Mouse (Mus musculus) heart, postnatal 0 days (tissue): ENCODE results near the gene Saysd1. TPM values are rescaled to one million over a fixed set of nuclear protein-coding genes. Genes with fewer than 3 reads are reported as not detected.

Experiments
- ATAC-seq: fragments of 200-750 bp; cut with Nextera tagmentation; 2 replicates; pipeline ENCODE4 v1.8.0; 2017; ENCODE audit warnings: low read depth, moderate number of reproducible peaks, moderate library complexity; ENCODE audit not compliant: insufficient read depth
- DNase-seq: peaks from one replicate; pipeline ENCODE4 v3.0.0-alpha.2; 2016; ENCODE audit warnings: low spot score
- H3K27ac ChIP-seq: fragments of 300-500 bp; sonication (generic); 2 replicates; pipeline ENCODE4 v1.5.1; 2014; ENCODE audit warnings: low read depth, mild to moderate bottlenecking
- H3K27me3 ChIP-seq: fragments of 300-500 bp; sonication (generic); 2 replicates; pipeline ENCODE4 v1.6.1; 2014; ENCODE audit warnings: low read length, mixed read lengths; ENCODE audit not compliant: control insufficient read depth, insufficient read depth
- H3K36me3 ChIP-seq: fragments of 300-500 bp; sonication (generic); replicated peaks from 2 replicates; pipeline ENCODE4 v1.6.1; 2014; ENCODE audit warnings: low read length, mixed read lengths; ENCODE audit not compliant: control insufficient read depth, insufficient read depth
- H3K4me1 ChIP-seq: fragments of 300-500 bp; sonication (generic); 2 replicates; pipeline ENCODE4 v1.6.1; 2014; ENCODE audit warnings: antibody characterized with exemption; ENCODE audit not compliant: control insufficient read depth, insufficient read depth
- H3K4me2 ChIP-seq: fragments of 300-500 bp; sonication (generic); 2 replicates; pipeline ENCODE4 v1.6.1; 2014; ENCODE audit warnings: low read depth, mild to moderate bottlenecking, low read length, moderate library complexity
- H3K4me3 ChIP-seq: fragments of 300-500 bp; sonication (generic); 2 replicates; pipeline ENCODE4 v1.5.1; 2014; ENCODE audit warnings: low read depth, low read length
- H3K9ac ChIP-seq: fragments of 300-500 bp; sonication (generic); replicated peaks from 2 replicates; pipeline ENCODE4 v1.6.1; 2014; ENCODE audit warnings: low read depth, low read length, mixed read lengths
- H3K9me3 ChIP-seq: fragments of 300-500 bp; sonication (generic); replicated peaks from 2 replicates; pipeline ENCODE4 v1.6.1; 2016; ENCODE audit warnings: low read length; ENCODE audit not compliant: control insufficient read depth
- CTCF ChIP-seq: IDR thresholded peaks from 2 replicates; pipeline ENCODE4 v1.5.1; 2016; ENCODE audit warnings: antibody characterized with exemption, control low read depth, low read depth
- EP300 ChIP-seq: IDR thresholded peaks from 2 replicates; pipeline ENCODE4 v1.6.1; 2016; ENCODE audit warnings: antibody characterized with exemption, low read depth
- WGBS: fragments of 180-500 bp; shearing (Covaris S2); extraction: QIAGEN DNeasy Blood & Tissue Kit; methylation state at CpG from one replicate; pipeline ENCODE4 v1.1.7; 2014; 5-methylcytosine and 5-hydroxymethylcytosine counted together
- polyA plus RNA-seq: library from polyadenylated mRNA; unstranded; fragments of >200 nt; fragmentation: Nextera tagmentation; extraction: Ambion mirVana; gene quantifications from 2 replicates; pipeline ENCODE4 v1.2.1, GENCODE M21; 2015
- total RNA-seq: library from RNA; depleted of rRNA; stranded (reverse); fragments of >200 nt; gene quantifications from 2 replicates; pipeline ENCODE4 v1.2.3, GENCODE M21; 2014; ENCODE audit warnings: low replicate concordance

The Saysd1 gene
- total and polyA plus RNA-seq, 2 experiments from 2014 or later: 10.8 to 12.6 TPM

DNA sequence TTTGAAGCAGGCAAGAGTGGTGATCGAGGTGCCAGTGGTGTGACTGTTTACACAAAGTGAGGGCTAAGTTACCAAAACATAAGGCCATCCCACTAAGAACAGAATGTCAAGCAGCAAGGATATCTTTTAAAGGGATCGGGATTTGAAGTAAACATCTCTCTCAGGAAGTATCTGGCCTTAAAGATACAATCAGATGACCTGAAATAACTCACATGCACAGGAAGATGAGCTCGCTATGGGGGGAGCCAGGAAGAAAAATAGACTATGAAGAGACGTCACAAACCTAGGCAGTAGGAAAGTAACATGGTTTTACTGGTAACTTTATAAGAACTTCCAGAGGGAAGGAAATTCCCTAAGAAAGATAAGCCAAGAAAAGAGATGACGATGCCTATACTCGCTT lies 32.1 kb downstream of the Saysd1 start:
- ATAC-seq: no peak
- no peak overlapping the region for H3K4me3 ChIP-seq
- WGBS: 39% methylated on average over 6 of the region's 6 CpGs
- H3K9me3 ChIP-seq: no peaks in the 10 kb centered on the region
- no peak overlapping the region for H3K4me2 ChIP-seq
- H3K27me3 ChIP-seq: no peaks in the 10 kb centered on the region
- no peak for DNase-seq
- H3K9ac ChIP-seq: no peak overlapping the region
- H3K4me1 ChIP-seq: no peaks in the 10 kb centered on the region
- H3K27ac ChIP-seq: no peak overlapping the region
- H3K36me3 ChIP-seq: no peaks in the 10 kb centered on the region
- TF ChIP-seq CTCF (no peak), EP300 (no peak)

DNA sequence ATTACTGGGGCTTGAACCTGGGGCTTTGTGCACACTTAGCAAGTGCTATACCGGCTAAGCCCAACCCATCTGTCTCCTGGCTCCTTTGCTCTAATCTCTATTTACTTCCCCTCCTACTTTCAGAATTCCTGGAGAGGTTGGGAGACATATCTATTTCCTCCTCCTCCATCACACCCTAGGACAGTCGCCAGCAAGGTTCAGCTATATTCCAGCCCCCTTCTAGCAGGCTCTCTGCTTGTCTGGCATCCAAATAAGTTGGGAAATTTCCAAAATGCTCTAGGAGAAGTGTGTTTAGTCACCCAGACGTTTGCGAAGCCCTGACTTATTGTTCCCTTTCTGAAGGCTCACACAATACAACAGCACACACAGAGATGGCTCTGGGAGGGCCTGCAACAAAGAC lies 35.1 kb downstream of the Saysd1 start:
- TF ChIP-seq CTCF (no peak), EP300 (no peak)
- H3K27me3 ChIP-seq: no peaks in the 10 kb centered on the region
- DNase-seq: peak; percentile 29
- H3K4me1 ChIP-seq: no peaks in the 10 kb centered on the region
- no peak overlapping the region for H3K27ac ChIP-seq
- H3K4me3 ChIP-seq: no peak overlapping the region
- H3K36me3 ChIP-seq: no peaks in the 10 kb centered on the region
- no peak overlapping the region for H3K4me2 ChIP-seq
- no peaks in the 10 kb centered on the region for H3K9me3 ChIP-seq
- 28% methylated on average over 4 of the region's 4 CpGs for WGBS
- no peak for ATAC-seq
- no peak overlapping the region for H3K9ac ChIP-seq

DNA sequence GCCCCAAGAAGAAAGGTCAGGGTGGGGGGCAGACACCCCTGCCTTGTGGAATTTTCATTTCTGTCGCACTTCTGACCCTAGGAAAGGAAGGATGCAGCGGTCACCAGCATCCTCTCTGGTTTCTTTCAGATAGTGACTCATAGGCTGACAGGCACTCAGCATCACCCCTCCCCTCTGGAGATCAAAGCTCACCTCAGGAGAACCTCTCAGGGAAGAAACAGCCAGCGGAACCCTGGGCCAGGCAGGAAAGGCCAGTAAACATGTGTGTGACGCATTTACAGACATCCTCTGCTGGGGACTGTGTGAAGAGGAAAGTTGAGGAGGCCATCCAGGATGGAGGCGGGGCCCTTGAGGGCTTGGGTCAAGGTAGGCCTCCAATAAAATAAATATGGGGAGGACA lies 40.3 kb downstream of the Saysd1 start:
- DNase-seq (peak; percentile 17), ATAC-seq (peak; percentile 66)
- Histone ChIP-seq H3K4me3 (no peak overlapping the region), H3K36me3 (no peaks in the 10 kb centered on the region), H3K27ac (no peak overlapping the region), H3K9ac (no peak overlapping the region), H3K4me1 (no peaks in the 10 kb centered on the region), H3K4me2 (no peak overlapping the region), H3K9me3 (no peaks in the 10 kb centered on the region), H3K27me3 (0 out of 2 replicates have a peak, but pooled peaks cover 2% of the 10 kb centered on the region)
- 14% methylated on average over 5 of the region's 5 CpGs for WGBS
- TF ChIP-seq CTCF (no peak), EP300 (no peak)

DNA sequence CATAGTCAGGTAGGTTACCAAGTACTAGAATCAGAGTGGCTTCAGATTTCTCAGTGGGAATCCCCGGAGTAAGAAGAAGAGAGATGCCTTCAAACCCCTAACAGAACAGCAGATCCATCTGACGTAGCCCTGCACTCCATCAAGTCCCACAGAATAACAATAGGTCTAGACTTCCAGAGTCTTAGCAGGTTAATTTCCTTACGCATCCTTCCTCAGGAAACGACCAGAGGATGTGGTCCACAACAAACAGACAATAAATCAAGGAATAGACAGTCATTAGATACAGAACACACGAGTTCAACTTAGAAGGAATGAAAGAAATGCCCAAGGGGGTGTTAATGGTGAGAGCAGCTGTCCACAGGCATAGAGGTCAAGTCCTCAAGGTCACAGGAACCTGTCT lies 43.4 kb downstream of the Saysd1 start:
- 44% methylated on average over 5 of the region's 5 CpGs for WGBS

DNA sequence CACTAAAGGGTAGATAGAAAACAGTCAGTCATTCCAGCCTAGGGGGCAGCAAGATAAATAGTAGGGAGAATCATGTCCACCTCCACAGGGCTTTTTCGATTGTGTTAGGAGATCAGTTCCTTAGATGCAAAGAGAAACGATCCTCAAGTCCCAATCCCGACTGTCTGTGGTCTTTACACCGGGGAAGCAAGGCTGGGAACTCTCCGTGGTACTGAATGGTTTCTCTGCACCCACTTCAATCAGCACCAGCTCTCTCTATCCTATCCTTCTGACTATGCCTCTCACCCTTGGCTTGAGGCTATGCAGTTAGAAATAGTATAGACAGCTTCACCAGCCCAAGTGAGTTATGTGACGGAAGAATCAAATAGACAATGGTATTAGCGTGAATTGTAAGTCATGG lies 44.8 kb downstream of the Saysd1 start:
- 0 out of 2 replicates have a peak, but pooled peaks have one; percentile 33 for ATAC-seq
- Histone ChIP-seq H3K36me3 (no peaks in the 10 kb centered on the region), H3K27me3 (0 out of 2 replicates have a peak, but pooled peaks cover 3% of the 10 kb centered on the region), H3K9ac (no peak overlapping the region), H3K4me2 (no peak overlapping the region), H3K4me3 (no peak overlapping the region), H3K27ac (no peak overlapping the region), H3K9me3 (no peaks in the 10 kb centered on the region), H3K4me1 (no peaks in the 10 kb centered on the region)
- peak; percentile 50 for DNase-seq
- WGBS: 13% methylated on average over 7 of the region's 7 CpGs
- TF ChIP-seq EP300: no peak
- no peak for TF ChIP-seq CTCF

More for the DNA sequence above, 43.4 kb downstream of the Saysd1 start:
- H3K4me1 ChIP-seq: no peaks in the 10 kb centered on the region
- H3K27ac ChIP-seq: no peak overlapping the region
- TF ChIP-seq CTCF (no peak), EP300 (no peak)
- 0 out of 2 replicates have a peak, but pooled peaks cover 3% of the 10 kb centered on the region for H3K27me3 ChIP-seq
- H3K9ac ChIP-seq: no peak overlapping the region
- no peaks in the 10 kb centered on the region for H3K36me3 ChIP-seq
- H3K9me3 ChIP-seq: no peaks in the 10 kb centered on the region
- DNase-seq: no peak
- H3K4me2 ChIP-seq: no peak overlapping the region
- no peak for ATAC-seq
- no peak overlapping the region for H3K4me3 ChIP-seq

DNA sequence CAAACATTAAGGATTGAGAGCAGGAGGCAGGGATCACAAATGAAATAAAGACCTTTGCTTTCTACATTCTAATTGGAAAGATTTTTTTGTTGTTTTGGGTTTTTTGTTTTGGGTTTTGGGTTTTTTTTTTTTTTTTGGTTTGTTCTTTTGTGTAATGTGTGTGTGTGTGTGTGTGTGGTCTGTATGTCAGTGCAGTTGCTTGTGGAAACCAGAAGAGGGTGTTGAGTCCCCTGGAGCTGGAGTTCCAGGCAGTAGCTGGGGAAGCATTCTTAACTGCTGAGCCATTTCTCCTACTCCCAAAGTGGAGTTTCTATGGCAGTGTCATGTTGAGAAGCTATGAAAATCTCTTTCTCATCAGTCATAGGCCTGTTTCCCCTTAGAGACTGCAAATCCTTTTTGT lies 54.0 kb downstream of the Saysd1 start:
- no peak overlapping the region for H3K4me2 ChIP-seq
- DNase-seq: no peak
- H3K36me3 ChIP-seq: no peaks in the 10 kb centered on the region
- H3K9ac ChIP-seq: no peak overlapping the region
- H3K4me1 ChIP-seq: peaks cover 15% of the 10 kb centered on the region
- TF ChIP-seq EP300 (no peak), CTCF (no peak)
- H3K9me3 ChIP-seq: no peaks in the 10 kb centered on the region
- no peaks in the 10 kb centered on the region for H3K27me3 ChIP-seq
- no peak overlapping the region for H3K27ac ChIP-seq
- no peak overlapping the region for H3K4me3 ChIP-seq
- no peak for ATAC-seq
